Mouse (Mus musculus): ENCODE measurements around the gene Lrrc17.
A peak's percentile ranks its signal among the peaks of the same experiment; 100 is the strongest.

- TF ChIP-seq CTCF (IDR thresholded peaks at IDR 0.05; ENCODE audit: control insufficient read depth, insufficient read depth, insufficient replicate concordance, low read depth, low read length) (peak; percentile 61), POLR2A (IDR thresholded peaks at IDR 0.05; ENCODE audit: control insufficient read depth, low read depth, low read length) (no peak)
These were observed 43.4 kb downstream of the Lrrc17 start for GRCm38 (mm10) chr5:21586763-21587162.
